Mouse (Mus musculus) T-cell, adult 2 months (primary cell): ENCODE measurements around the gene Zfp110.

ENCODE experiments used
- DNase-seq: peaks from one replicate; pipeline ENCODE4 v3.0.0; 2022; ENCODE audit warnings: low spot score

Gene Zfp110

GRCm38 (mm10) chr7:12897655-12898410 lies 63.3 kb downstream of the Zfp110 start, which contains the start of gene Zscan22:
Zscan22 (plus strand) TSS chr7:12897815.
- peak; percentile 82 for DNase-seq
